Comparison of ENCODE assay signal across 8 mouse cellular contexts in the genomic region with DNA sequence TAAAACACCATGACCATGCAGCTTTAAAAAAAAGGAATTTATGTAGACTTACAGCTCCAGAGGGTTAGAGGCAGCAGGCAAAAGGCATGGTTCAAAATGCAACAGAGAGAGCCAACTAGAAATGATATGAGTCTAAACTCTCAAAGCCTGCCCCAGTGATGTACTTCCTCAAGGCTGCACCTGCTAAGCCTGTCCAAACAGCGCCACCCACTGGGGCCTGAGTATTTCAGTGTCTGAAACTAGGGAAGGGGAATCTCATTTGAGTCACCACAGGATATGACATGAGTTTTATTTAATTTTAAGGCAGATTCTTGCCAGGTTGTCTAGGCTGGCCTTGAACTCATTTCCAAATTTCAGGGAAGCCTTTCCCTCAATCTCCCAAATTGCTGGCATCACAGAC. TPM values are rescaled to one million over a fixed set of nuclear protein-coding genes. Genes with fewer than 3 reads are reported as not detected.
DNase-seq lines count a peak whose midpoint lies in the region; ATAC-seq lines count a peak whose summit lies in the region.

No protein-coding gene starts in this region.

- ATAC-seq in heart, embryonic 11.5 days (replicated peaks; ENCODE audit: insufficient number of reproducible peaks, low FRiP score, low TSS enrichment): no peak

- H3K27ac ChIP-seq in heart, embryonic 11.5 days (ENCODE audit: low read depth, low read length): no peak overlapping the region

- WGBS in heart, embryonic 11.5 days (ENCODE audit: insufficient replicate concordance): 76% methylated on average over 1 of the region's 1 CpGs

- peaks cover 10% of the 10 kb centered on the region for H3K4me1 ChIP-seq in heart, embryonic 11.5 days (ENCODE audit: control insufficient read depth, insufficient read depth, low read length)

- no peak overlapping the region for H3K4me2 ChIP-seq in heart, embryonic 11.5 days

- DNase-seq in heart, postnatal 4 days: peak; percentile 53
- peak; percentile 85 for DNase-seq in A20 (ENCODE audit: low read depth, low spot score)
- DNase-seq in MEL-GATA-1-ER (ENCODE audit: extremely low read depth, low read depth): peak; percentile 57
- peak; percentile 71 for DNase-seq in induced T-regulatory cell, adult 2 months (ENCODE audit: low read depth)
- DNase-seq in retina, postnatal 1 day: peak; percentile 30
- DNase-seq in yolk sac, embryonic 10.5 days (ENCODE audit: low spot score): no peak
- DNase-seq in urinary bladder, postnatal 10 days (ENCODE audit: low spot score): no peak

- no peak overlapping the region for H3K4me3 ChIP-seq in heart, embryonic 11.5 days (ENCODE audit: low read depth, low read length)

- no peaks in the 10 kb centered on the region for H3K9me3 ChIP-seq in heart, embryonic 11.5 days (replicated peaks; ENCODE audit: control insufficient read depth, low read length)

- H3K9ac ChIP-seq in heart, embryonic 11.5 days (ENCODE audit: low read depth, low read length): no peak overlapping the region

- H3K36me3 ChIP-seq in heart, embryonic 11.5 days (ENCODE audit: control insufficient read depth, insufficient read depth, low read length): peaks cover 40% of the 10 kb centered on the region

- no peaks in the 10 kb centered on the region for H3K27me3 ChIP-seq in heart, embryonic 11.5 days (ENCODE audit: control insufficient read depth, insufficient read depth, low read length)

RNA-seq across cellular contexts. Expression of a gene that starts 4.9 kb away (rescaled TPM):
- 100 to 1,000 TPM; 130 to 153 TPM for total RNA-seq in heart, postnatal 4 days (2021)
- 445 and 545 TPM in 2 replicates for polyA plus RNA-seq in heart, embryonic 11.5 days (2014; fragmentation: Nextera tagmentation; extraction: Ambion mirVana)

RNA-seq across cellular contexts. Expression of a gene that starts 57.9 kb away (rescaled TPM):
- total RNA-seq in heart, postnatal 4 days (2021): not detected
- 0.17 and 0.44 TPM in 2 replicates for polyA plus RNA-seq in heart, embryonic 11.5 days (2014; fragmentation: Nextera tagmentation; extraction: Ambion mirVana)

Comparison
In these comparisons a context has a peak if more than half of its experiments do, and no peak if none do; other contexts are left out.
1. DNase-seq: peak in heart, postnatal 4 days (single experiment), A20 (single experiment), MEL-GATA-1-ER (single experiment), induced T-regulatory cell, adult 2 months (single experiment) and retina, postnatal 1 day (single experiment); none in yolk sac, embryonic 10.5 days (single experiment) and urinary bladder, postnatal 10 days (single experiment).